Mouse (Mus musculus) NIH3T3 (cell line): Measurements from ENCODE around the gene Eml4.
A peak's percentile ranks its signal among the peaks of the same experiment; 100 is the strongest.

Experiments
- DNase-seq: peaks from one replicate; pipeline ENCODE4 v3.0.0-alpha.2; 2012; ENCODE audit warnings: low read depth

The Eml4 gene

DNA sequence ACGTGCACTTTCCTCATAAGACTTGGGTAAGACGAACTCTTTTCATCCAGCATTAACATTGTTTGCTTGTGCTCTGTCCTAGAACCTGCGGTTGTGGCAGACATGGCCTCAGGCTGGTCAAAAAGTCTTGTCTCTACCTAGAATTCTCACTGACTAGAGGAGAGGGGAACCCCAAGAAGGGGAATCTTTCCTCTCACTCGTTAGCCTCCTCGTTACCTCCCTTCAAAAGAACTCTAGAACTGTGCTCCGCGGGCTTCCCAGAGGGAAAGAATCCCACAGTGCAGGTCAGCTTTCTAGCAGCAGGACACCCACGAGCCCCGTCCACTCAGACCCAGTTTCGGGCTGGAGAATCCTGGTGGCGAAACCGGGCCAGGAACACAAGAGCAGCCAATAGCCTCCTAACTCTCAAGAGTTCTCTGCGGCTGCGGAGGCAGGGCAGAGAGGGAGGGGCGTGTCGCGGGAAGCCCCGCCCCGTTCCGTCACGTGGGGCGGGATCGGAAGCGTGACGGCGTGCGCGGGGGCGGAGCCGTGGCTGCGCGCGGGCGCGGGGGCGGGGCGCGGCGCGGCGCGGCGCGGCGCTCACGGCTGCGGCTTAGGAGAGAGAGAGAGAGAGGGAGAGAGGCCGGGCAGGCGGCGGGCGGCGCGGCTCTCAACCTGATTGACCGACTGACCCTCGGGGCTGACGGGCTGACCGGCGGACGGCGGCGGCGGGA lies at the start of gene Eml4:
Gene Eml4, plus strand, starts transcription at position 553 of the 713 bp plus-strand sequence.
- peak; percentile 98 for DNase-seq

DNA sequence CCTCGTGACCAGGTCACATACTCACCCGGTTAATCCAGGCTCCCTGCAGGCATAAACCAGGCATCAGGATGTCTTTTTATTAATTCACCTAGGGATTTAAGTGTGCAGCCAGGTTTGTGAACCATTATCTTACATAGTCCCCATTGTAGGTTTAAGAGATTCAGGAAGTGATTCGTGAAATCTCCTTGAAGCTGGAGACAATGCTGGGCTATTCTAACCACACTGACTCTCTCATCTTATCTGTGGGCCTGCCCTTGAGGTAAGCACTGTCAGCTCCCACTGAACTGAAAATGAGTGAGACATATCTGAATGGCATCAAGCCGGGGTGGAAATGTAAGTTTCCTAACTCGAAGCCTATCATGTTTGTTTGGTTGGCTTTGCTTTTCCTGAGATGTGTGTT lies 49.3 kb upstream of the Eml4 start:
- DNase-seq = no peak

DNA sequence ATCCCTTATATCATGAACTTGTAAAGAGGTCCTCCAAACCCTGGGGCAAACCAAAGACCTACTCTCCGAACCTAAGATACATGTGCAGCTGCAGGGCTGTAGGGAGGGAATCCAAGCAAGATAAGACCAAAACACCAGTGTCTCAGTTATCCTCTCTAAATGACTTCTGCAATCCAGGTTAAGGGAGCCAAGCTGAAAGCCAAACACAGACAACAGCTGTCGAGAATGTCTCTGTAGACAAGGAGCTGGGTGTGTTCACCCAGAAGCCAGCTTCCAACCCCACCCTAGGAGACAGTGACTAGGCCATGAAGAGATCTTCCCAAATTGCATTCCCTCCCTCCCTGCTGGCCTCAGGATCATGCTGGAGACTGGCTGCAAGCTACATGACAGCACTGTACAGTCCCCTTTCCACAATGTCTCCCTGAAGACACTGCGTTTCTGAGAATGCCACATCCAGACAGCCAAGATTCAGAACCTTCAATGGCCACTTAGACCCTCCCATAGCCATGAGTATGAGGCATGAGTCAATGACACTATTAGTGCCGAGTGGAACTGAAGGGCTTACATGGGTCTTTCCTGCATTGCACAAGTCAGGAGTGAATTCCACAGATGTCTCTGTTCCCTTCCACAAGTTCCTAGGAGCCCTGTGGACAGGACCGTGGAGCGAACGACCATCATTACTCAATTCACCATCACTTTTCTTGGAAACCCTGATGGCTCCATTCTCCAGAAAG lies 46.5 kb upstream of the Eml4 start:
- DNase-seq = no peak

GRCm38 (mm10) chr17:83306964-83307640 lies 43.6 kb upstream of the Eml4 start:
- no peak for DNase-seq

DNA sequence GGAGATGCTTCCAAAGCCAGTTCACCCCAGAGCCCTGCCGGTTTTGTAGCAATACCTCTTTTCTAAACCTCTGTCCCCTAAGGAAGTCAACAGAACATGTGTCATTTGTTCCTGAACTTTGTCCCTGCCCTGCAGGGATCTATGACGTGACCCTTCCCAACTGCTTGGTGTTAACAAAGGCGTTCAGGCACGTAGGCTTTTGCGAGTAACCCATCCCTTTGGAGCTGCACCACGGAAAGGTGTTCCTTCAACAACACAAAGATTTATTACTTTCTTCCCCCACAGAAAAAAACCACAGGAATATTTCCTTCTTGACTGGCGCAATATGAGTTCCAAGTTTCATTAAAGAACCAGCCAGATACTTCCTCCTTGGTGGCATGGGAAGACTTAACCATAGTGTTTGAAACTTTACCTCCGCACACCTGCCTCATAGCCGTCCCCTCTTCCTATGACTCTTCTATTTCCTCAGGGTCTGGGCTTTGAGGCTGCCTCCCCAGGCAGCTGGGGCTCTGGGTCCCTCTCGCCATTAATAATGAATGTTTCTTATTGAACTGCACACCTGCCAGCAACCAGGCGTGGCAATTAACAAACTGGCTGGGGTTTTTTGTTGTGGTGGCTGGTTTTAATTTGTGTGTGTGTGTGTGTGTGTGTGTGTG lies 43.0 kb upstream of the Eml4 start:
- DNase-seq = no peak

GRCm38 (mm10) chr17:83308451-83308850 lies 42.3 kb upstream of the Eml4 start:
- no peak for DNase-seq

DNA sequence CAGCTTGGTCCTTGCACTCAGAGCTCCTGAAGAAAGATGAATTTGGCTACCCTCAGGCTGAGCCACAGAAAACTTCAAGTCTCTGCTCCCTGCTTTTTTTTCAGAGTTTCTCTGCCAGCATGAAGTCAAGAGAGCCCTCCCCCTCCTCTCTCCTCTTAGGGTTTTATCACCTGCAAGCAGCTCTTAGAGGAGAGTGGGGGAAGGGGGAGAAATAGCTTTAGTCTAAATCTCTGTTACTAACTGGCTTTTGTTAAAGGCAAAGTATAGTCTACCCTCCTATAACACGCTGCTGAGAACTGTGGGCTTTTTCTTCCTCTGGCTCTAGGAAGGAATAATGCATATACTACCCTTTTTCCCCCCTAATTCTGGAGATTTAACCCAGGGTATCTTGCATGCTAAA lies 41.5 kb upstream of the Eml4 start:
- no peak for DNase-seq

DNA sequence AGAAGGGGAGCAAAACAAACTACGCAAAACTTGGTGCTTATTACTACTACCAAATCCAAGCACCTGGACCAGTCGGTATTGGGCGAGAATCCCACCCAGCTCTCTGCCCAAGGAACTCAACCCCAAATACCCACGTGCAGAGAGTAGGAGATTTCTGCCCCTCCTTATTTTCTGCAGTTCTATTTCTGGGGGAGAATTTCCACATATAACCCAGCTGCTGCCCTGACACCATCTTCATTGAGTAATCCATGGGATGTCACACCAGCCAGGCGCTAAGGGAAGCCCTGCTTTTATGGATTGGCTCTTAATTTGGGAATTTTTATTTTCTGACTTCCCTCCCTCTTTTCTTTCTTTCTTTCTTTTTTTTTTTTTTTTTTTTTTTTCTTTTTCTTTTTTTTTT lies 38.9 kb upstream of the Eml4 start:
- no peak for DNase-seq

DNA sequence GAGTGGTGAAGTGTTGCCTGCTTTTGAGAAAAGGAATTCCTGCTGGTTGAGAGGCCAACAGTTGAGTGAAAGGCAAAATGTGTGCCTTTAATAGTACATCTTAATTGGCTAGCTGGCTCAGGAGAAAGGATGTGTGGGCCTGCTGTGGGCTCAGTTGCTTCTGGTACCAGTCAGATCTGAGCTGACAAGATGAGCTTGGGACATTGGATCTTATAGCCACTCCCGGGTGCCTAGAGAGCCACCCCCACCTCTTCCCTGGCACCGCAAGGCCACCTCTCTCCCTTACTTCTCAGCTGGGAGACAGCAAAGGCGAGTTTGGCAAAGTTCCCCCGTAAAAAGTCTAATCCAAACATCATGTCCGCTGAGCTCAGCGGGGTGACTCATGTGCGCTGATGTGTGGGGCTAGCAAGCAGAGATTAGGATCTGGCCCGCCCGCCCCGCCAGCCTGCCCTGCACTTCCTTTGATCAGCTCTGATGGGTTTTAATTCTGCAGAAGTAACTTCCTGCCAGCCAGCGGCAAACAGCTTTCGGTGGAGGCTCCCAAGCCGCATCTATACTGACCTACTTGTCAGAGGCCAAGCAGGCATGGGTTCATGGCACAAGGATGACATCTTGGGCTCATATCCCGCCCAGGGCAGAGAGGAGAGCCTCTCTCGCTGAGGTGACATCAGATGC lies 38.4 kb upstream of the Eml4 start:
- DNase-seq = peak; percentile 96

DNA sequence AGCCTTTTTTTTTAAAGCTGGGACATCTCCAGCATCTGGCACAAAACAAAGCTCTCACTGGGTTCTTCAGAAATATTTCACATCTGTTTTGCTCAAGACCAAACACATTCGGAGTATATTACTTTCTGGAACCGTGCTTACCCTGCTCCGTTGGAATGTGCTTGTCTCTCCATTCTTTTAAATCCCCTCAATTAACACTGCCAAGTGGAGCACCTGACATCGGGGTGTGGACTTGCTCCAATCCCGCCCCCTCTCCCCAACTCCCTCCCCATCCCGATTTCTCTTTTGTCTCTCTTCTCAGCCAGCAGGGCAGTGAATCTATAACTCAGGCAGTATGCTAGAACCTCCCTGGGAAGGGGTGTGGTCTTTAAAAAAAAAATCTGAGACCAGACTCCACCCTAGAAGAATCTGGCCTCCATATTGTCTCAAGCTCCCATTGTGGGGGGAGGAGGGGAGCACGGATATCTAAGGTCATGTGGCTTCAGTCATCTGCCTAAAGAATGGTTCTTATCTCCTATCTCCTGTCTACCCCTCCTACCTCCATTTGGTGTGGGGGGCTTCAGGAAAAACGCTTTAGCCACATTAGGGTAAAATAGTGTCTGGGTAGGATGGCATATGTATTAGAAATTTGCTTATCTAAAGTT lies 37.6 kb upstream of the Eml4 start:
- peak; percentile 81 for DNase-seq

- no peak for DNase-seq
These were observed 35.3 kb upstream of the Eml4 start for GRCm38 (mm10) chr17:83315476-83315875.

DNA sequence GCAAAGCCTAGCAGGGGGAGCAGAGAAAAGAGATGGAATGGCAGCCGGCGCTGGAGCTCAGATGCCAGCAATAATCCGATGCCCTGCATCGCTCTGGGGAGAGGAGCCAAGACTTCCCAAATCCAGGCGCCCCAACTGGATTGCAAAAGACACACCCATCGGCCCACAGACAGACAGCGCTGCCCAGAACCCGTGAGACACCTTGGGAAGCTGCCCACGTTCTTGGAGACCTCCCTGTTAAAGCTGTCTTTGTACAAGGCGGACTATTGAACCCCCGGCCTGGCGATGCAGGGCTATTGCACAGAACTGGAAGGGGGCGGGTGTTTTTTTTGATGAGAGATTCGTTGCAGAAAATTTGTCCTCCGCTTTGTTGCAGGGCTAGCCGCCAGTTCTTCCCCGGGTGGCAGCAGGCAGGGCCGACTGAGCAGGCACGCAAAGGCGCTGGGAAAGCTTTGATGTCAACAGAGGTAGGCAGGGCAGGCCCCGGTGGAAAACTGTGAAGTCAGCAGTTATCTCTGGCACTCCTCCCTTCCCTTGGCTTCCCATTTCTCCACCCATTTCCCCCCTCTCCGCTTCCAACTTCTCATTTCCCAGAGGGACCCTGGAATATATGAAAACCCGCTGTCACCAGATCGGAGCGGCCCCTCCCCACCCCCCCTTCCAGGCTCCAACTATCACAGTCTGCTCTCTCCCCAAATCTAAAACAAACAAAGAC lies 28.0 kb upstream of the Eml4 start:
- DNase-seq = peak; percentile 30

- DNase-seq = peak; percentile 52
These were observed 27.1 kb upstream of the Eml4 start for GRCm38 (mm10) chr17:83323410-83324268.

DNA sequence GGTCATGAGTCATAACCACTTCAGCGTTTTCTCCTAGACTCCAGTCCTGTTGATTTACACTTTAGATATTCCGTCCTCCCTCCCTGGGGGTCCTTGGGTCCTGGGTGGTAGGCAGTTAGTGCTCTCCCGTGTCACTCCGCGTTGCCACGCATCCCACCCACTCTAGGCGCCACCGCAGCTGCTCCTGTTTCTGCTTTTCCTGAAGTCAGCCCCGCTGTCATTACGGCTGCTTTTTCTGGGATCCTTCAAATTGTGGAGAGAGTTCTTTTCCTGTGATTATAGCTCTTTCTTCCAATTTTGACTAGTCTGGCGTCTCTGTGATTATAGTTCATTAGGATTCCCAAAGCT lies 26.5 kb upstream of the Eml4 start:
- DNase-seq = no peak

DNA sequence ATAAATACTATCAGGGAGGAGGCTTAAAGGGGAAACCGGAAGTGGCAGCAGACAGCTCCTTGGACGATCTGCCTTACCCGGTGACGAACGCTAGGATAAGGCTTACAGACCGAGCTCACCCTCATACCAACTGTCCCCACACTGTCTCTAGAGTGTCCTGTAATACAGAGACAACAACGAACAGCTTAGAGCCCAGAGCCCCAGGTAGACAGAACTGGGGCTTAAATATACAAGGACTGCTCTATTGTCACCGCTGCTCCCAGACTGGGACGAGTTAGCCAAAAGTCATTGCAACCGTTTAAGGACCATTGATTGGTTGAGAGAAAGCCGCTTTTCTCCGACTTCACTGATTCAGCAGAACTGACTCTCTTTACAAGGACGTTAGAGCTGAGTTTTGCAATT lies 15.5 kb upstream of the Eml4 start:
- no peak for DNase-seq

- peak; percentile 47 for DNase-seq
These were observed 13.5 kb upstream of the Eml4 start for GRCm38 (mm10) chr17:83337051-83337898.

GRCm38 (mm10) chr17:83339368-83340085 lies 11.2 kb upstream of the Eml4 start:
- DNase-seq = no peak

DNA sequence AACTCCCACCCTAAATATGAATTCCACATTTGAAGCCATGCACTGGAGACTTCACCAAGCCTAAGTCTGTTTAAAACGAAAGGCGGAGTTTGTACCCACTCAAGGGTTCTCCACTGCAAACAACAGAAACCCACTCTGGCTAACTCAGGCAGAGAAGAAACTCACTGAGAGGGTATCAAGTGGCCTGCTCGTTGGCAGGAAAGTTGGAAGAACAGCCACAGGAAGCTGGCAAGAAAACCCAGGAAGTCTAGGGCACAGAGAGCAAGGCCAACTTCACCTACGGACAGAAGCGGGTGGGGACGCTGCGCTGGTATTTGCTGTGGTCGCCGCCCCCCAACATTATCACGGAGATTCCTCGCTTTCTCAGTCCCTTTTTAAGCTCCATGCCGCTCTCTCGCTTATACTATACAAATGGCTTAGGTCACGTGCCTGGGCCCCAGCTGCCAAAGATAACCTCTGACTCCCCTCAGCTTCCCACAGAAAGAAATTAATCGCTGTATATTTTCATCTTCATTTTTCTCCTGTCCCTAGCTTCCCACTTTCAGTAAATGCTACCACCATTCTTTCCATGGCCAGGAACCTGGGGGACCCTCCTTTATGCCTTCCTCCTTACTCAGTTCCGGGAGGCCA lies 9.7 kb upstream of the Eml4 start:
- DNase-seq = no peak
